Mouse (Mus musculus): Measurements from ENCODE around the gene Shank2. TPM values are rescaled to one million over a fixed set of nuclear protein-coding genes. Genes with fewer than 3 reads are reported as not detected.

Shank2 gene
- total and polyA plus RNA-seq, 3 experiments = not detected

GRCm38 (mm10) chr7:144148111-144148510, 146.4 kb downstream of the Shank2 start:
- no peak for TF ChIP-seq JUN (IDR thresholded peaks at IDR 0.05; ENCODE audit: insufficient read depth, low read depth, low read length)
- no peak for TF ChIP-seq MAFK (IDR thresholded peaks at IDR 0.05; ENCODE audit: insufficient replicate concordance, low read length)
- TF ChIP-seq MAX (IDR thresholded peaks at IDR 0.05; ENCODE audit: low read length) = no peak
- no peak for TF ChIP-seq SMC3 (IDR thresholded peaks at IDR 0.05; ENCODE audit: low read depth, low read length)
- no peak for TF ChIP-seq NELFE (IDR thresholded peaks at IDR 0.05; ENCODE audit: low read depth, low read length)
- no peak for TF ChIP-seq BHLHE40 (IDR thresholded peaks at IDR 0.05; ENCODE audit: low read depth, low read length)
- no peak for TF ChIP-seq POLR2A (IDR thresholded peaks at IDR 0.05; ENCODE audit: low read depth, low read length)
- no peak for TF ChIP-seq EP300 (IDR thresholded peaks at IDR 0.05; ENCODE audit: low read length)
- H3K9ac ChIP-seq (ENCODE audit: insufficient read depth, low read depth) = no peak overlapping the region
- no peaks in the 10 kb centered on the region for H3K4me1 ChIP-seq (ENCODE audit: control insufficient read depth in 1 of 2, insufficient read depth in 2 of 2)
- H3K4me3 ChIP-seq (replicated peaks in 1 of 3; ENCODE audit: low read depth in 2 of 3, low read length in 2 of 3, poor library complexity in 1 of 3) = no peak overlapping the region
- no peak overlapping the region for H3K27ac ChIP-seq (ENCODE audit: insufficient read depth, low read depth)
- no peaks in the 10 kb centered on the region for H3K36me3 ChIP-seq (replicated peaks in 1 of 2; ENCODE audit: control insufficient read depth in 1 of 2, insufficient read depth in 1 of 2, low read length in 1 of 2)
- no peak overlapping the region for H3K4me2 ChIP-seq (ENCODE audit: insufficient read depth, low read depth, poor library complexity, severe bottlenecking)
- no peaks in the 10 kb centered on the region for H3K79me2 ChIP-seq (replicated peaks; ENCODE audit: control insufficient read depth, extremely low read depth, insufficient read depth, poor library complexity, severe bottlenecking)
- dilution Hi-C loops (cut with MboI; ENCODE audit: extremely low pct_ligation_motif_present, extremely low pct_unique_long_range_greater_than_20kb, low sequenced_read_pairs) = no loop called here
- peaks cover 80% of the 10 kb centered on the region for H3K27me3 ChIP-seq (replicated peaks)
- DNase-seq (ENCODE audit: extremely low read depth) = no peak
- no peaks in the 10 kb centered on the region for H3K9me3 ChIP-seq (replicated peaks; ENCODE audit: low read length)
- in situ Hi-C loops (cut with MboI; ENCODE audit: low pct_ligation_motif_present, low pct_unique_long_range_greater_than_20kb, low sequenced_read_pairs) = no loop called here

- Histone ChIP-seq H3K36me3 (replicated peaks in 1 of 2; ENCODE audit: control insufficient read depth in 1 of 2, insufficient read depth in 1 of 2, low read length in 1 of 2) (no peaks in the 10 kb centered on the region), H3K27ac (ENCODE audit: insufficient read depth, low read depth) (no peak overlapping the region), H3K4me1 (ENCODE audit: control insufficient read depth in 1 of 2, insufficient read depth in 2 of 2) (no peaks in the 10 kb centered on the region), H3K27me3 (replicated peaks) (peaks cover 62% of the 10 kb centered on the region), H3K9me3 (replicated peaks; ENCODE audit: low read length) (no peaks in the 10 kb centered on the region), H3K4me2 (ENCODE audit: insufficient read depth, low read depth, poor library complexity, severe bottlenecking) (no peak overlapping the region), H3K4me3 (replicated peaks in 1 of 3; ENCODE audit: low read depth in 2 of 3, low read length in 2 of 3, poor library complexity in 1 of 3) (no peak overlapping the region), H3K79me2 (replicated peaks; ENCODE audit: control insufficient read depth, extremely low read depth, insufficient read depth, poor library complexity, severe bottlenecking) (no peaks in the 10 kb centered on the region), H3K9ac (ENCODE audit: insufficient read depth, low read depth) (no peak overlapping the region)
- DNase-seq (ENCODE audit: extremely low read depth) = no peak
- dilution Hi-C loops (cut with MboI; ENCODE audit: extremely low pct_ligation_motif_present, extremely low pct_unique_long_range_greater_than_20kb, low sequenced_read_pairs) (no loop called here), in situ Hi-C loops (cut with MboI; ENCODE audit: low pct_ligation_motif_present, low pct_unique_long_range_greater_than_20kb, low sequenced_read_pairs) (no loop called here)
- TF ChIP-seq PAX5 (IDR thresholded peaks at IDR 0.05; ENCODE audit: low read length) = no peak
- no peak for TF ChIP-seq MXI1 (IDR thresholded peaks at IDR 0.05; ENCODE audit: low read depth, low read length)
- TF ChIP-seq MAX (IDR thresholded peaks at IDR 0.05; ENCODE audit: low read length) = no peak
- no peak for TF ChIP-seq TCF12 (IDR thresholded peaks at IDR 0.05; ENCODE audit: low read depth, low read length)
- TF ChIP-seq POLR2A (IDR thresholded peaks at IDR 0.05; ENCODE audit: low read depth, low read length) = no peak
- TF ChIP-seq BHLHE40 (IDR thresholded peaks at IDR 0.05; ENCODE audit: low read depth, low read length) = no peak
- TF ChIP-seq KAT2A (IDR thresholded peaks at IDR 0.05; ENCODE audit: insufficient replicate concordance, low read length) = no peak
- no peak for TF ChIP-seq ZNF384 (IDR thresholded peaks at IDR 0.05; ENCODE audit: low read depth, low read length)
- no peak for TF ChIP-seq SIN3A (IDR thresholded peaks at IDR 0.05; ENCODE audit: low read length)
- TF ChIP-seq RAD21 (IDR thresholded peaks at IDR 0.05; ENCODE audit: low read depth, low read length) = no peak
- TF ChIP-seq TBP (conservative IDR thresholded peaks at IDR 0.05; ENCODE audit: low read depth, low read length) = no peak
- TF ChIP-seq CTCF (conservative IDR thresholded peaks at IDR 0.05 in 1 of 2, IDR thresholded peaks at IDR 0.05 in 1 of 2; ENCODE audit: low read depth in 2 of 2, low read length in 2 of 2) = no peak
- no peak for TF ChIP-seq RCOR1 (conservative IDR thresholded peaks at IDR 0.05; ENCODE audit: low read depth, low read length)
- no peak for TF ChIP-seq IRF4 (IDR thresholded peaks at IDR 0.05; ENCODE audit: low read depth, low read length)
- TF ChIP-seq POLR2AphosphoS2 (IDR thresholded peaks at IDR 0.05; ENCODE audit: low read depth, low read length) = no peak
- TF ChIP-seq NRF1 (IDR thresholded peaks at IDR 0.05; ENCODE audit: low read depth, low read length) = no peak
- TF ChIP-seq JUN (IDR thresholded peaks at IDR 0.05; ENCODE audit: insufficient read depth, low read depth, low read length) = no peak
- TF ChIP-seq MAZ (IDR thresholded peaks at IDR 0.05; ENCODE audit: low read depth, low read length) = no peak
- no peak for TF ChIP-seq MAFK (IDR thresholded peaks at IDR 0.05; ENCODE audit: insufficient replicate concordance, low read length)
Measured at GRCm38 (mm10) chr7:144153124-144153523, 151.4 kb downstream of the Shank2 start.
